Mouse (Mus musculus): Measurements from ENCODE around the gene Wfdc12.

- TF ChIP-seq ZNF384 (IDR thresholded peaks at IDR 0.05; ENCODE audit: low read depth, low read length): no peak
- no peak for TF ChIP-seq HCFC1 (IDR thresholded peaks at IDR 0.05; ENCODE audit: borderline replicate concordance, insufficient read depth, low read length)
These were observed 25.5 kb downstream of the Wfdc12 start for GRCm38 (mm10) chr2:164164941-164165340.
